Mouse (Mus musculus): ENCODE results near the gene Hadha.

The Hadha gene

GRCm38 (mm10) chr5:30072377-30072776 lies 82.6 kb downstream of the Hadha start:
- DNase-seq (ENCODE audit: inconsistent age in 2 of 2, low spot score in 1 of 2), result no peak

GRCm38 (mm10) chr5:30071677-30072076 lies 83.3 kb downstream of the Hadha start:
- no peak for DNase-seq (ENCODE audit: inconsistent age in 2 of 2, low spot score in 1 of 2)
